Comparison of ENCODE assay signal across 23 mouse cellular contexts in genomic region chr4:59725579-59725978, GRCm38 (mm10).
DNase-seq lines count a peak whose midpoint lies in the region; ATAC-seq and TF ChIP-seq lines count a peak whose summit lies in the region.
"Had no signal": no experiment of that assay in that cellular context is flagged by ENCODE, and none has a peak within 500 bp of the region (broad histone marks: within the 10 kb centered on the region; RNA-seq: fewer than 3 reads in every experiment).

No protein-coding gene starts in this region.

- DNase-seq in liver, embryonic 14.5 days (ENCODE audit: low read depth in 3 of 3, low spot score in 3 of 3), result peak in 1 of 3 experiments; percentile 17
- peak; percentile 6 for DNase-seq in G1E (ENCODE audit: low spot score)
- DNase-seq in MEL (ENCODE audit: low read depth, low spot score), result no peak
- peak; percentile 39 for DNase-seq in c-Kit-positive CD71-positive TER-119-positive erythroid progenitor cells, embryonic 14.5 days (ENCODE audit: low spot score)
- DNase-seq in gastrocnemius, adult 18-20 months (ENCODE audit: low spot score), result no peak
- DNase-seq in cerebellum, adult 18-20 months, result no peak
- DNase-seq: adrenal gland, adult 2 months; adrenal gland, postnatal 10 days; adrenal gland, postnatal 25 days; cerebellum, adult 11 months; cerebellum, adult 8-10 months; cerebellum, adult 9-11 months; cerebellum, postnatal 14 days; cerebellum, postnatal 36 days; embryo, embryonic 11 days had no signal

- no peak for TF ChIP-seq POLR2A in MEL (IDR thresholded peaks at IDR 0.05; ENCODE audit: control insufficient read depth in 1 of 2, insufficient read depth in 1 of 2, low read depth in 1 of 2, low read length in 2 of 2, poor library complexity in 1 of 2)

- no peak for TF ChIP-seq RAD21 in MEL (IDR thresholded peaks at IDR 0.05; ENCODE audit: low read depth, low read length)

- ATAC-seq in liver, embryonic 14.5 days (ENCODE audit: insufficient read depth), result no peak
- ATAC-seq in liver, embryonic 12.5 days, result no peak
- peak; percentile 60 for ATAC-seq in G1E (ENCODE audit: extremely low read depth, insufficient number of reproducible peaks, low FRiP score, poor library complexity, severe bottlenecking)
- ATAC-seq: forebrain, embryonic 14.5 days; forebrain, embryonic 16.5 days had no signal

- H3K27me3 ChIP-seq in liver, embryonic 14.5 days (ENCODE audit: control insufficient read depth, insufficient read depth, low read length), result no peaks in the 10 kb centered on the region
- no peaks in the 10 kb centered on the region for H3K27me3 ChIP-seq in liver, embryonic 12.5 days (replicated peaks)
- no peaks in the 10 kb centered on the region for H3K27me3 ChIP-seq in G1E (ENCODE audit: insufficient read depth, low read length)
- no peaks in the 10 kb centered on the region for H3K27me3 ChIP-seq in MEL (ENCODE audit: control insufficient read depth in 1 of 2, insufficient read depth in 2 of 2, low read length in 2 of 2)
- H3K27me3 ChIP-seq: embryonic facial prominence, embryonic 13.5 days; embryonic facial prominence, embryonic 15.5 days; forebrain, embryonic 12.5 days had no signal

- H3K4me3 ChIP-seq in liver, embryonic 14.5 days (ENCODE audit: insufficient read depth in 1 of 2, low read depth in 2 of 2, low read length in 2 of 2), result no peak overlapping the region
- no peak overlapping the region for H3K4me3 ChIP-seq in liver, embryonic 12.5 days
- H3K4me3 ChIP-seq in G1E (ENCODE audit: low read depth, low read length) (no peak overlapping the region), MEL (ENCODE audit: control insufficient read depth in 1 of 2, insufficient read depth in 1 of 2, low read depth in 2 of 2, low read length in 2 of 2) (no peak overlapping the region)
- H3K4me3 ChIP-seq: embryonic facial prominence, embryonic 13.5 days; embryonic facial prominence, embryonic 15.5 days; erythroblast, embryonic 14.5 days; forebrain, embryonic 10.5 days; forebrain, embryonic 12.5 days had no signal

- peak; percentile 71 for TF ChIP-seq EP300 in liver, embryonic 14.5 days (IDR thresholded peaks at IDR 0.05; ENCODE audit: low read depth)
- TF ChIP-seq EP300 in MEL (IDR thresholded peaks at IDR 0.05; ENCODE audit: low read depth in 1 of 2, low read length in 2 of 2), result peak; percentile 68

- no peaks in the 10 kb centered on the region for H3K9me3 ChIP-seq in liver, embryonic 14.5 days (ENCODE audit: control insufficient read depth, low read length)
- H3K9me3 ChIP-seq in liver, embryonic 12.5 days (replicated peaks), result no peaks in the 10 kb centered on the region
- H3K9me3 ChIP-seq in G1E (replicated peaks) (no peaks in the 10 kb centered on the region), MEL (replicated peaks; ENCODE audit: insufficient read depth, low read length) (no peaks in the 10 kb centered on the region)
- H3K9me3 ChIP-seq: embryonic facial prominence, embryonic 13.5 days; embryonic facial prominence, embryonic 15.5 days; forebrain, embryonic 10.5 days; forebrain, embryonic 12.5 days had no signal

- H3K9ac ChIP-seq in liver, embryonic 14.5 days (replicated peaks), result no peak overlapping the region
- no peak overlapping the region for H3K9ac ChIP-seq in liver, embryonic 12.5 days
- no peak overlapping the region for H3K9ac ChIP-seq in MEL (ENCODE audit: control insufficient read depth, low read depth, low read length, poor library complexity, severe bottlenecking)
- H3K9ac ChIP-seq: embryonic facial prominence, embryonic 13.5 days; embryonic facial prominence, embryonic 15.5 days; forebrain, embryonic 12.5 days had no signal

- peaks cover 4 to 11% of the 10 kb centered on the region in 2 experiments; a peak in 3 of 4 replicates for H3K4me1 ChIP-seq in liver, embryonic 14.5 days (replicated peaks; ENCODE audit: control insufficient read depth in 2 of 2, insufficient read depth in 2 of 2, low read length in 1 of 2)
- H3K4me1 ChIP-seq in liver, embryonic 12.5 days, result peaks cover 22% of the 10 kb centered on the region
- peaks cover 57% of the 10 kb centered on the region for H3K4me1 ChIP-seq in G1E (ENCODE audit: insufficient read depth, low read depth, low read length)
- peaks cover 0 to 2% of the 10 kb centered on the region in 2 experiments; a peak in 2 of 4 replicates for H3K4me1 ChIP-seq in MEL (ENCODE audit: control insufficient read depth in 1 of 2, insufficient read depth in 2 of 2, low read length in 2 of 2)
- H3K4me1 ChIP-seq: embryonic facial prominence, embryonic 15.5 days had no signal

- no peak overlapping the region for H3K4me2 ChIP-seq in liver, embryonic 14.5 days (ENCODE audit: low read depth)
- H3K4me2 ChIP-seq in liver, embryonic 12.5 days, result no peak overlapping the region
- H3K4me2 ChIP-seq: embryonic facial prominence, embryonic 13.5 days; embryonic facial prominence, embryonic 15.5 days; forebrain, embryonic 12.5 days had no signal

- no peaks in the 10 kb centered on the region for H3K36me3 ChIP-seq in liver, embryonic 14.5 days (replicated peaks; ENCODE audit: control insufficient read depth, insufficient read depth, low read depth)
- peaks cover 2% of the 10 kb centered on the region; the same call in 1 of the 2 replicates for H3K36me3 ChIP-seq in liver, embryonic 12.5 days
- H3K36me3 ChIP-seq in G1E (replicated peaks) (peaks cover 14% of the 10 kb centered on the region), MEL (ENCODE audit: control insufficient read depth in 1 of 2, insufficient read depth in 2 of 2, low read length in 2 of 2) (peaks cover 0 to 12% of the 10 kb centered on the region in 2 experiments; a peak in 2 of 4 replicates)
- H3K36me3 ChIP-seq: embryonic facial prominence, embryonic 13.5 days; embryonic facial prominence, embryonic 15.5 days; forebrain, embryonic 12.5 days had no signal

- no peak overlapping the region for H3K27ac ChIP-seq in liver, embryonic 14.5 days
- no peak overlapping the region for H3K27ac ChIP-seq in liver, embryonic 12.5 days
- H3K27ac ChIP-seq in MEL (ENCODE audit: control insufficient read depth, low read depth, low read length), result no peak overlapping the region
- H3K27ac ChIP-seq: embryonic facial prominence, embryonic 13.5 days; embryonic facial prominence, embryonic 15.5 days; forebrain, embryonic 10.5 days; forebrain, embryonic 12.5 days had no signal

- no peaks in the 10 kb centered on the region; the same call in 1 of the 2 replicates for H3K79me2 ChIP-seq in MEL (ENCODE audit: control insufficient read depth, insufficient read depth, low read length, poor library complexity)

- TF ChIP-seq CTCF in liver, embryonic 14.5 days (IDR thresholded peaks at IDR 0.05; ENCODE audit: low read depth), result no peak
- TF ChIP-seq CTCF in G1E (IDR thresholded peaks at IDR 0.05; ENCODE audit: low read depth, low read length), result no peak
- no peak for TF ChIP-seq CTCF in MEL (IDR thresholded peaks at IDR 0.05 in 2 of 3, conservative IDR thresholded peaks at IDR 0.05 in 1 of 3; ENCODE audit: control insufficient read depth in 1 of 3, insufficient read depth in 1 of 3, low read depth in 2 of 3, low read length in 3 of 3, poor library complexity in 1 of 3, severe bottlenecking in 1 of 3)

- 19% methylated on average over 4 of the region's 4 CpGs for WGBS in liver, embryonic 14.5 days (ENCODE audit: insufficient replicate concordance)
- WGBS in liver, embryonic 12.5 days (ENCODE audit: insufficient replicate concordance), result 18% methylated on average over 4 of the region's 4 CpGs

TF ChIP-seq in MEL, 35 proteins besides CTCF, POLR2A, EP300 and RAD21:
- TF ChIP-seq JUND (IDR thresholded peaks at IDR 0.05; ENCODE audit: low read depth, low read length), result no peak
- TF ChIP-seq SIN3A (IDR thresholded peaks at IDR 0.05; ENCODE audit: low read length), result no peak
- TF ChIP-seq RCOR1 (IDR thresholded peaks at IDR 0.05; ENCODE audit: low read depth, low read length), result peak; percentile 82
- TF ChIP-seq CHD1 (IDR thresholded peaks at IDR 0.05; ENCODE audit: low read depth, low read length), result no peak
- no peak for TF ChIP-seq ZNF384 (IDR thresholded peaks at IDR 0.05; ENCODE audit: low read depth, low read length)
- TF ChIP-seq MXI1 (IDR thresholded peaks at IDR 0.05; ENCODE audit: low read depth, low read length), result no peak
- TF ChIP-seq UBTF (IDR thresholded peaks at IDR 0.05; ENCODE audit: borderline replicate concordance, insufficient read depth, low read depth, low read length), result no peak
- TF ChIP-seq TCF12 (IDR thresholded peaks at IDR 0.05; ENCODE audit: low read depth, low read length), result peak; percentile 79; the same call in 1 of the 2 replicates
- TF ChIP-seq SMC3 (IDR thresholded peaks at IDR 0.05; ENCODE audit: low read depth, low read length), result no peak
- no peak for TF ChIP-seq TBP (IDR thresholded peaks at IDR 0.05; ENCODE audit: low read depth, low read length)
- no peak for TF ChIP-seq NELFE (IDR thresholded peaks at IDR 0.05; ENCODE audit: low read depth, low read length)
- no peak for TF ChIP-seq HCFC1 (IDR thresholded peaks at IDR 0.05; ENCODE audit: low read depth, low read length)
- no peak for TF ChIP-seq ZC3H11A (IDR thresholded peaks at IDR 0.05; ENCODE audit: low read depth, low read length)
- TF ChIP-seq ZMIZ1 (IDR thresholded peaks at IDR 0.05; ENCODE audit: low read depth, low read length), result no peak
- TF ChIP-seq USF2 (IDR thresholded peaks at IDR 0.05; ENCODE audit: borderline replicate concordance in 1 of 2, insufficient read depth in 1 of 2, low read depth in 1 of 2, low read length in 2 of 2), result no peak
- TF ChIP-seq GATA1 (IDR thresholded peaks at IDR 0.05; ENCODE audit: low read depth, low read length), result peak; percentile 80
- TF ChIP-seq USF1 (IDR thresholded peaks at IDR 0.05; ENCODE audit: low read depth, low read length), result no peak

Comparison
In these comparisons a context has a peak if more than half of its experiments do, and no peak if none do; other contexts are left out.
1. DNase-seq: peak in G1E (single experiment) and c-Kit-positive CD71-positive TER-119-positive erythroid progenitor cells, embryonic 14.5 days (single experiment); none in MEL (single experiment), gastrocnemius, adult 18-20 months (single experiment) and cerebellum, adult 18-20 months (0 of 2).